Mouse (Mus musculus) embryonic facial prominence, embryonic 15.5 days (tissue): Measurements from ENCODE around the gene Smarcad1. TPM values are rescaled to one million over a fixed set of nuclear protein-coding genes. Genes with fewer than 3 reads are reported as not detected.
"Not testable (repeated sequence)": the region's sequence is repeated elsewhere in the genome, so short reads cannot be mapped to it uniquely, and the experiment has no call there.

Source experiments
- ATAC-seq: fragments of 200-750 bp; cut with Nextera tagmentation; 2 replicates; pipeline ENCODE4 v1.8.0; 2017; ENCODE audit warnings: low read depth, moderate TSS enrichment; ENCODE audit not compliant: insufficient number of reproducible peaks, low FRiP score, low TSS enrichment
- H3K27ac ChIP-seq: fragments of 300-500 bp; sonication (generic); replicated peaks from 2 replicates; pipeline ENCODE4 v1.5.1; 2015; ENCODE audit warnings: mild to moderate bottlenecking, inconsistent platforms
- H3K27me3 ChIP-seq: fragments of 300-500 bp; sonication (generic); 2 replicates; pipeline ENCODE4 v1.6.1; 2015; ENCODE audit warnings: inconsistent platforms
- H3K36me3 ChIP-seq: fragments of 300-500 bp; sonication (generic); 2 replicates; pipeline ENCODE4 v1.6.1; 2015; ENCODE audit warnings: mild to moderate bottlenecking, inconsistent platforms
- H3K4me1 ChIP-seq: fragments of 300-500 bp; sonication (generic); 2 replicates; pipeline ENCODE4 v1.6.1; 2015; ENCODE audit warnings: inconsistent platforms
- H3K4me2 ChIP-seq: fragments of 300-500 bp; sonication (generic); replicated peaks from 2 replicates; pipeline ENCODE4 v1.6.1; 2015; ENCODE audit warnings: mild to moderate bottlenecking, inconsistent platforms
- H3K4me3 ChIP-seq: fragments of 300-500 bp; sonication (generic); replicated peaks from 2 replicates; pipeline ENCODE4 v1.5.1; 2015; ENCODE audit warnings: mild to moderate bottlenecking, inconsistent platforms
- H3K9ac ChIP-seq: fragments of 300-500 bp; sonication (generic); 2 replicates; pipeline ENCODE4 v1.6.1; 2015; ENCODE audit warnings: inconsistent platforms
- H3K9me3 ChIP-seq: fragments of 300-500 bp; sonication (generic); replicated peaks from 2 replicates; pipeline ENCODE4 v1.6.1; 2016; ENCODE audit warnings: inconsistent platforms
- WGBS: fragments of 180-500 bp; shearing (Covaris S2); methylation state at CpG from one replicate; pipeline ENCODE4 v1.1.7; 2015; 5-methylcytosine and 5-hydroxymethylcytosine counted together
- polyA plus RNA-seq: library from polyadenylated mRNA; unstranded; fragments of >200 nt; fragmentation: Nextera tagmentation; extraction: Ambion mirVana; gene quantifications from 2 replicates; pipeline ENCODE4 v1.2.1, GENCODE M21; 2015

The Smarcad1 gene
- polyA plus RNA-seq, 1 experiment from 2014 or later, result 56.9 TPM

- WGBS, result 36% methylated on average over 2 of the region's 2 CpGs
- Histone ChIP-seq H3K36me3 (no peaks in the 10 kb centered on the region), H3K4me2 (no peak overlapping the region), H3K9ac (no peak overlapping the region), H3K4me1 (no peaks in the 10 kb centered on the region), H3K27ac (no peak overlapping the region), H3K4me3 (no peak overlapping the region), H3K27me3 (no peaks in the 10 kb centered on the region), H3K9me3 (no peaks in the 10 kb centered on the region)
- ATAC-seq, result no peak
Observed at GRCm38 (mm10) chr6:65024668-65025067, 17.7 kb upstream of the Smarcad1 start.

GRCm38 (mm10) chr6:65025130-65025529 lies 17.3 kb upstream of the Smarcad1 start:
- Histone ChIP-seq H3K4me2 (no peak overlapping the region), H3K4me1 (no peaks in the 10 kb centered on the region), H3K27ac (no peak overlapping the region), H3K9me3 (no peaks in the 10 kb centered on the region), H3K9ac (no peak overlapping the region), H3K4me3 (no peak overlapping the region), H3K27me3 (no peaks in the 10 kb centered on the region), H3K36me3 (no peaks in the 10 kb centered on the region)
- 95% methylated on average over 4 of the region's 4 CpGs for WGBS
- no peak for ATAC-seq

- no peaks in the 10 kb centered on the region for H3K9me3 ChIP-seq
- no peak overlapping the region for H3K4me2 ChIP-seq
- WGBS, result 82% methylated on average over 2 of the region's 2 CpGs
- no peaks in the 10 kb centered on the region for H3K36me3 ChIP-seq
- no peak overlapping the region for H3K27ac ChIP-seq
- H3K4me1 ChIP-seq, result no peaks in the 10 kb centered on the region
- H3K9ac ChIP-seq, result no peak overlapping the region
- H3K27me3 ChIP-seq, result no peaks in the 10 kb centered on the region
- H3K4me3 ChIP-seq, result no peak overlapping the region
- no peak for ATAC-seq
Observed at GRCm38 (mm10) chr6:65034661-65035060, 7.7 kb upstream of the Smarcad1 start.

- no peak for ATAC-seq
- no peaks in the 10 kb centered on the region for H3K36me3 ChIP-seq
- H3K4me3 ChIP-seq, result no peak overlapping the region
- no peak overlapping the region for H3K27ac ChIP-seq
- 77% methylated on average over 2 of the region's 2 CpGs for WGBS
- no peak overlapping the region for H3K4me2 ChIP-seq
- H3K27me3 ChIP-seq, result no peaks in the 10 kb centered on the region
- H3K9me3 ChIP-seq, result no peaks in the 10 kb centered on the region
- H3K9ac ChIP-seq, result no peak overlapping the region
- no peaks in the 10 kb centered on the region for H3K4me1 ChIP-seq
Observed at GRCm38 (mm10) chr6:65035469-65035868, 6.9 kb upstream of the Smarcad1 start.

GRCm38 (mm10) chr6:65041932-65042331 lies 451 bp upstream of the Smarcad1 start:
- H3K27ac ChIP-seq, result peak overlapping the region; percentile 95; the same call in 1 of the 2 replicates
- WGBS, result 37% methylated on average over 10 of the region's 10 CpGs
- no peak for ATAC-seq

GRCm38 (mm10) chr6:65043241-65043640 lies 858 bp downstream of the Smarcad1 start:
- no peak for ATAC-seq
- WGBS, result 9% methylated on average over 7 of the region's 7 CpGs
- H3K27ac ChIP-seq, result peak overlapping the region; percentile 95

More at GRCm38 (mm10) chr6:65041932-65042331, 451 bp upstream of the Smarcad1 start:
- H3K9ac ChIP-seq, result peak overlapping the region; percentile 96; the same call in 1 of the 2 replicates
- H3K4me2 ChIP-seq, result peak overlapping the region; percentile 71
- no peaks in the 10 kb centered on the region for H3K27me3 ChIP-seq
- peaks cover 25% of the 10 kb centered on the region for H3K36me3 ChIP-seq
- H3K4me3 ChIP-seq, result peak overlapping the region; percentile 82
- no peaks in the 10 kb centered on the region for H3K9me3 ChIP-seq
- peaks cover 6% of the 10 kb centered on the region; the same call in 1 of the 2 replicates for H3K4me1 ChIP-seq

GRCm38 (mm10) chr6:65049100-65049499 lies 6.7 kb downstream of the Smarcad1 start:
- WGBS, result 93% methylated on average over 4 of the region's 4 CpGs
- H3K27me3 ChIP-seq, result no peaks in the 10 kb centered on the region
- no peak overlapping the region for H3K4me3 ChIP-seq
- no peak overlapping the region for H3K9ac ChIP-seq
- H3K27ac ChIP-seq, result no peak overlapping the region
- H3K9me3 ChIP-seq, result no peaks in the 10 kb centered on the region
- H3K4me1 ChIP-seq, result no peaks in the 10 kb centered on the region
- no peak for ATAC-seq
- peaks cover 71% of the 10 kb centered on the region for H3K36me3 ChIP-seq
- H3K4me2 ChIP-seq, result no peak overlapping the region

More at GRCm38 (mm10) chr6:65043241-65043640, 858 bp downstream of the Smarcad1 start:
- peaks cover 6% of the 10 kb centered on the region; the same call in 1 of the 2 replicates for H3K4me1 ChIP-seq
- no peaks in the 10 kb centered on the region for H3K9me3 ChIP-seq
- H3K4me3 ChIP-seq, result peak overlapping the region; percentile 82
- peaks cover 27% of the 10 kb centered on the region for H3K36me3 ChIP-seq
- peak overlapping the region; percentile 71 for H3K4me2 ChIP-seq
- no peaks in the 10 kb centered on the region for H3K27me3 ChIP-seq
- peak overlapping the region; percentile 96 for H3K9ac ChIP-seq

GRCm38 (mm10) chr6:65056620-65057019 lies 14.2 kb downstream of the Smarcad1 start:
- Histone ChIP-seq H3K9me3 (no peaks in the 10 kb centered on the region), H3K27me3 (no peaks in the 10 kb centered on the region), H3K27ac (no peak overlapping the region), H3K4me2 (no peak overlapping the region), H3K4me3 (no peak overlapping the region), H3K9ac (no peak overlapping the region), H3K4me1 (no peaks in the 10 kb centered on the region), H3K36me3 (peaks cover 64% of the 10 kb centered on the region)
- no peak for ATAC-seq
- WGBS, result 95% methylated on average over 5 of the region's 5 CpGs

- not testable (repeated sequence) for H3K4me2 ChIP-seq, H3K27ac ChIP-seq, H3K9ac ChIP-seq, H3K27me3 ChIP-seq, H3K9me3 ChIP-seq, H3K4me1 ChIP-seq, ATAC-seq, H3K4me3 ChIP-seq
- 83% methylated on average over 4 of the region's 4 CpGs for WGBS
- H3K36me3 ChIP-seq, result peaks cover 66% of the 10 kb centered on the region
Observed at GRCm38 (mm10) chr6:65057137-65057536, 14.8 kb downstream of the Smarcad1 start.

- WGBS, result 60% methylated on average over 1 of the region's 1 CpGs
- Histone ChIP-seq H3K4me2 (no peak overlapping the region), H3K4me1 (no peaks in the 10 kb centered on the region), H3K36me3 (peaks cover 59% of the 10 kb centered on the region), H3K4me3 (no peak overlapping the region), H3K27ac (no peak overlapping the region), H3K27me3 (no peaks in the 10 kb centered on the region), H3K9ac (no peak overlapping the region), H3K9me3 (no peaks in the 10 kb centered on the region)
- ATAC-seq, result no peak
Observed at GRCm38 (mm10) chr6:65061049-65061448, 18.7 kb downstream of the Smarcad1 start.

GRCm38 (mm10) chr6:65075201-65075600 lies 32.8 kb downstream of the Smarcad1 start:
- H3K27ac ChIP-seq, result peak overlapping the region; percentile 63
- ATAC-seq, result no peak
- peaks cover 46% of the 10 kb centered on the region for H3K36me3 ChIP-seq
- H3K4me2 ChIP-seq, result no peak overlapping the region
- peak overlapping the region; percentile 16 for H3K4me3 ChIP-seq
- H3K9me3 ChIP-seq, result no peaks in the 10 kb centered on the region
- H3K27me3 ChIP-seq, result no peaks in the 10 kb centered on the region
- H3K4me1 ChIP-seq, result no peaks in the 10 kb centered on the region
- 68% methylated on average over 2 of the region's 2 CpGs for WGBS
- H3K9ac ChIP-seq, result no peak overlapping the region

GRCm38 (mm10) chr6:65079139-65079538 lies 36.8 kb downstream of the Smarcad1 start:
- H3K4me2 ChIP-seq, result no peak overlapping the region
- H3K4me3 ChIP-seq, result no peak overlapping the region
- 74% methylated on average over 1 of the region's 1 CpGs for WGBS
- no peaks in the 10 kb centered on the region for H3K4me1 ChIP-seq
- no peak for ATAC-seq
- no peaks in the 10 kb centered on the region for H3K9me3 ChIP-seq
- H3K27me3 ChIP-seq, result no peaks in the 10 kb centered on the region
- no peak overlapping the region for H3K27ac ChIP-seq
- no peak overlapping the region for H3K9ac ChIP-seq
- peaks cover 24% of the 10 kb centered on the region for H3K36me3 ChIP-seq
